Mouse (Mus musculus) ovary, adult 10 weeks (tissue): ENCODE results near the gene Wdr86. TPM values are rescaled to one million over a fixed set of nuclear protein-coding genes. Genes with fewer than 3 reads are reported as not detected.

Experiments
- polyA plus RNA-seq: library from polyadenylated mRNA; stranded (reverse); fragments of 350-450 nt; fragmentation: Illumina TruSeq; extraction: RNeasy Lipid Tissue Mini Kit (QIAGEN cat#74804); gene quantifications from one replicate; pipeline ENCODE4 v1.2.3, GENCODE M21; 2014

The Wdr86 gene
- polyA plus RNA-seq, result 0.23 TPM

DNA sequence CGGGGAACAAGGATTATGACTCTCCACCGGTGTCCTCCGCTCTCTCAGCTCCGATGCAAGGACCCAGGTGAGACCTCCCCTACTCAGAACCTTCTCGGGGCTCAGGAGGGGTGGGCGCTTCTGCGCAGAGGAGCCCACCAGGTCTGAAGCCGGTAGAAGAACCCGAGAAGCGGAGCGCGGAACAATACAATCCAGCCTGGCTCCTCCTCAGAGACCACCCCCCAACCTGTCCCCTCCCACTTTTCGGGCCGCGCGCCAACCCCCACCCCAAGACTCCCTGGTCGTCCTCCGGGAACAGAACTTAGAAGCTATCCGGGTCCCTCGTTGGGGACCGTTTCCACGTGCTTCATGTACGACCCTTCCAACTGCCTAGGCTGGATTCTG lies at the start of gene Wdr86:
TSS of gene Wdr86 (minus strand) at position 240 of the 384 bp plus-strand sequence.

DNA sequence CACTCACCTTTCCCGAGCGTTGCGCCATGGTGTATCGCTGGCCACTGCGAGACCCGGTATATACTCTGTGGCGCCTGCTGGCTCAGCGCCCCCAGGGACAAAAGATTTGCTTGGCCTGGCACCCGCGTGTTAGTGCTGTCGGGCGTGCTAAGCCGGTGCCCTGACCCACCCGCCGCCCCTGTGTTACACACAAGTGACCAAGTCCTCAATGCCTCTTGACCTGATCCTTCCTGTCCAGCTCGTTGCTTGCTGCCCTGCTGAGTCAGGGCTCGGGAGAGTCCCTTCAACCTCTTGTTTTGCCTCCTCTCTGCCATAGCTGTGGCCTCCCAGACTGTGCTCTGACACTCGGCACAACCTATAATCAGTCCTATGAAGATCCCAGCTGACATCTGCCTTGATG lies 27.3 kb upstream of the Wdr86 start, which contains the start of gene Crygn:
TSS of gene Crygn (minus strand) at position 193 of the 400 bp plus-strand sequence.

DNA sequence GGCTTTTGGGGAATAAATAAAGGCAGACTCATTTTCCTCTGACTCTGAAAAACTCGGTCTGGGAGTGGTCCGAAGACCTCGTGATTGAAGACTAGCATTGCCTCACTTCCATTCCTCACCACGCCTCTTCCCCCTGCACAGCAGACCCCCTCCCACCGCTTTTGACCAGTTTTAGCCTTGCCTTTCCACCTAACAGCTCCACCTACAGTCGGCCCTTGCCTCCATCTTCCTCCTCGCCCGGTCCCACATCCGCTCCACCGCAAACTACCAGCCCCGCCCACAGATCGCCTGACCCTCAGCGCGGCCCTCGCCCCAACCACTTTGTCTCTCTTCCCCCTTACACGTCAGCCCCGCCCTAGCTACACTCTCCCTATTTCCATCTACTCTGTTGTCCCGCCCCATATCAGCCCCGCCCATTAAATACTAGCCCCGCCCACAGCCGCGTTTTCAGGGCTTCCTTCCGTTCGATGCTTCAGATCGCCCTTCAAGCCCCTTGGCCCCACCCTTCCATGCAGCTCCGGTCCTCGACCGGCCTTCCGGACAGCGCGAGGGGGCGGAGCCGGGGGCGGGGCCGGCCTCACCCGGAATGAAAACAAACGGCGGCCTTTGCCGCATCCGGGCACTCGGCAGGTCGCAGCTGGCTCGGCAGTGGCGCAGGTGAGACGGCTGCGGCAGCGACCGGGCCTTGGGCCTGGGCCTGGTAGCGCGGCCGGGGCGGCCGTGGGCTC lies 45.0 kb downstream of the Wdr86 start, which contains the start of gene Nub1:
TSS of gene Nub1 (plus strand) at position 167 of the 728 bp plus-strand sequence.

Other genes with a start within 250 kb of the Wdr86 start
- gene Gbx1, start 203.5 kb downstream of the Wdr86 start, polyA plus RNA-seq, result not detected
- gene Asb10, start 189.7 kb downstream of the Wdr86 start, polyA plus RNA-seq, result not detected
- gene 4931409K22Rik, start 173.9 kb downstream of the Wdr86 start, polyA plus RNA-seq, result not detected
- gene Abcf2, start 153.3 kb downstream of the Wdr86 start, polyA plus RNA-seq, result 14.2 TPM
- gene Chpf2, start 144.0 kb downstream of the Wdr86 start, polyA plus RNA-seq, result 1.1 TPM
- 2.3 TPM for gene Smarcd3, start 106.3 kb downstream of the Wdr86 start, polyA plus RNA-seq
- 50.7 TPM for gene Nub1, start 45.2 kb downstream of the Wdr86 start, polyA plus RNA-seq
- gene Crygn, start 27.3 kb upstream of the Wdr86 start, polyA plus RNA-seq, result not detected
- 510 TPM for gene Rheb, start 111.9 kb upstream of the Wdr86 start, polyA plus RNA-seq